Mouse (Mus musculus): ENCODE results near the gene Tnfsf12.
"Not testable (repeated sequence)": the region's sequence is repeated elsewhere in the genome, so short reads cannot be mapped to it uniquely, and the experiment has no call there.

The Tnfsf12 gene

DNA sequence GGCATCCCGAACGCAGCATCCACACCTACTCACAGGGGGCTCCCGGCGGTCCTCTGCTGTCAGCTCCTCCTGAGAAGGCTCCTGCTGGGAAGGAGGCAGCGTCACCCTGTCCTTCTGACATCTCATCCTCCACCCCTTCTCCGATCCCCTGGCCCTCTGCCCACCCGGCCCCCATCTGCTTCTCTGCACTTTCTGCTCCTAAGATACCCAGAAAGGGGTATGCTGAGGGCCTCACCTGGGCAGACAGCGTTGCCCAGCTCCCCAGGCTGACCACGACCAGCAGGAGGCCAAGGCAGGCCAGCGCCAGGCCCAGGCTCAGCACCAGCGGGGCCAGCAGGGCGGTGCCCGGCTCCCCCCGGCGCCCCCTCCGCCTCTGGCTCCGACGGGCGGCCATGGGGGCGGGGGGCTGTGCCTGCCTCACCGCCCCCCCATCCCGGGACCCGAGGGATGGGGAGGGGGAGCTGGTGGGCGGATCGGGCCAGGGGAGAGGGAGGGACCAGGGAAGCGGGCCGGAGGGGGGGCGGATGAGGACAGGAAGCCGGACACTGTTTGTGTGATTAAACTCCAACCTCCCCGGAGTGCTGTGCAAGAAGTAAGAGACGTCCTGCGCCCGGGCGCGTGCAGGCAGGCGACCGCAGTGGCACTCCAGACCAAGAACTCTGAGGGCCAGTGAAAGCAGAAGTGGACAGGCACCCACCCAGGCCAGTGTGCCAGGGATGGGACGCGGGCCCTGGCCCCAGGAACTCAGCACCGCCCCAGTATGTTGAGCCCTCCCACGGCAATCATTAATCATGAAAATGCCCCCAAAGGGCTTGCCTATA, at the start of gene Tnfsf12, which contains the start of gene Tnfsfm13:
Gene Tnfsf12, minus strand, starts transcription at position 489 of the 821 bp plus-strand sequence.
Gene Tnfsfm13, minus strand, starts transcription at position 738 of the 821 bp plus-strand sequence.
- DNase-seq = peak; percentile 90

DNA sequence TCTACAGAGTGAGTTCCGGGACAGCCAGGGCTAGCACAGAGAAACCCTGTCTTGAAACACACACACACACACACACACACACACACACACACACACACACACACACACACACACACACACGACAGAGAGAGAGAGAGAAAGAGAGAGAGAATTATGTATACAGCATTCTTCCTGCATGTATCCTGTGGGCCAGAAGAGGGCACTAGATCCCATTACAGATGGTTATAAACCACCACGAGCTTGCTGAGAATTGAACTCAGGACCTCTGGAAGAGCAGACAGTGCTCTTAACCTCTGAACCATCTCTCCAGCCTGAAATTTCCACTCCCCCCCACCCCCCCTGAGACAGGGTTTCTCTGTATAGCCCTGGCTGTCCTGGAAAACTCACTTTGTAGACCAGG, 35.8 kb upstream of the Tnfsf12 start:
- not testable (repeated sequence) for DNase-seq

DNA sequence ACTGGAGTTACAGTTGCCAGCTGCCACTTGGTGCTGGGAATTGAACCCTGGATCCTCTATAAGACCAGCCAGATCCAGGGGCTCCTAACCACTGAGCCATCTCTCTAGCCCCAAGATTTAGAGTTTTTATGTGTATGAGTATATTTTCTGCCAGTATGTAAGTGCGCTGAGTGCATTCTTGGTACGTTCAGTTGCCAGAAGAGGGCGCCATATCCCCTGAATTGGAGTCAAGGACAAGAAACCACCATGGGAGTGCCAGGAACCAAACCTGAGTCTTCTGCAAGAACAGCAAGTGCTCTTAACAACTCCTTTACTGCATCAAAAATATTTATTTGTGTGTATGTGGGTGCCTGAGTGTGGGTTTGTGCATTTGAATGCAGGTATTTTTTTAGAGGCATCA, 33.4 kb upstream of the Tnfsf12 start:
- peak; percentile 77 for DNase-seq

DNA sequence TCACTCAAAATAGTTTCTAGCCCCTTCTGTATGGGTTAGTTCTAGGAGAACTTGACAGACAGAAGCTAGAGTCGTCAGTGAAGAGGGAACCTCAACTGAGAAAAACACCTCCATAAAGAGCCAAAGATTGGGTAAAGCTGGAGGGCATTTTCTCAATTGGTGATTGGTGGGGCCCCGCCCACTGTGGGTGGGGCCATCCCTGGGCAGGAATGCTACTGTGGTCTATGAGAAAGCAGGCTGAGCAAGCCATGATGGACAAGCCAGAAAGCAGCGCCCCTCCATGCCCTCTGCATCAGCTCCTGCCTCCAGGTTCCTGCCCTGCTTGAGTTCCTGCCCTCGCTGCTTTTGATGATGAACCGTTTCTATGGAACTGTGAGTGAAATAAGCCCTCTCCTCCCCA, 30.3 kb upstream of the Tnfsf12 start:
- DNase-seq = peak; percentile 33

DNA sequence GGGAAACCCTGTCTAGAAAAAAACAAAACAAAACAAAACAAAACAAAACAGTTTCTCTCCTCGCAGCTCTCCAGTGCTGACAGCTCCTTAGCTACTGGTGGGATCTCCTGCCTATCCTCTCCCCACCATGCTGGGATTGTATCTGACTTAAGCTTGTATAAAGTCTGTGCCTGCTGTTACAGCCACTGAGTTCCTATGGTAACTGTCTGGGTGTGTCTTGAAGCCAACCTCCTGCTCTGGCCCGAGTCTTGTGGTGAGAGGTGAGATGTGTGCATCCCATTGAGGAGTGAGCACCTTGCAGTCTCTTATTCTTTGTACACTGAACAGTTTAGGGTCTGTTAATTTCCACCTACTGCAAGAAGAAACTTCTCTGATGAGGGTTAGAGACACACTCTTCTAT, 27.4 kb upstream of the Tnfsf12 start:
- DNase-seq = no peak

DNA sequence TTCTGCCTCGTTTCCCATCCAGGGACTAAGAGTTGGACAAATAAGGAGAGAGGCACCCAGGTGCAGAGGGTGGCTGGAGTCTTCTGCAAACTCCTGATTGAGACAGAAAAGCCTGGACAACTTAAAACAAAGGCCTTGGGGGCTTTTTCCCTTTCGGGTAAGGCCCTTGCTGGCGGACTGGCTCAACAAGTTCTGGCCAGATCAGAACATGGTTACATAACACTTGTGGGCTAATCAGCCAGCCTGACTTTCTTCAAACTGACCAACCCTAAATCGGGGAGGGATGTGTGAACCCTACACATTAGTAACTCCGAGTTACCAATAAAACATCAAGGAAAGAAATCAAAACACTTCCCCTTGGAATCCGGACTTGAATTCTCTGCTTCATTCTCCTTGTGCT, 25.2 kb upstream of the Tnfsf12 start:
- DNase-seq = no peak

DNA sequence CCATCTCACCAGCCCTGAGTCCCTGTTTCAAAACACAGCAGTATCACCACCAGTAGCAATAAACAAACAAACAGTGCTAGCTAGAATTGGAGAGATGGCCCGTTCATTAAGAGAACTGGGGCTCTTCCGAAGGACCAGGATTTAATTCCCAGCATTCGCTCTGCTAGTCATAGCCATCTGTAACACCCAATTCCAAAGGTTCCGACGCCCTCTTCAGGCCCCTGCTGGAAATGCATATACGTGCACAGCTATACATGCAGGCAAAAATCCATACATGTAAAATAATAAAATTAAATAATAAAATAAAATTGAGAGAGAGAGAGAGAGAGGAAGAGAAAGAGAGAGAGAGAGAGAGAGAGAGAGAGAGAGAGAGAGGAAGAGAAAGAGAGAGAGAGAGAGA, 23.8 kb upstream of the Tnfsf12 start:
- no peak for DNase-seq

DNA sequence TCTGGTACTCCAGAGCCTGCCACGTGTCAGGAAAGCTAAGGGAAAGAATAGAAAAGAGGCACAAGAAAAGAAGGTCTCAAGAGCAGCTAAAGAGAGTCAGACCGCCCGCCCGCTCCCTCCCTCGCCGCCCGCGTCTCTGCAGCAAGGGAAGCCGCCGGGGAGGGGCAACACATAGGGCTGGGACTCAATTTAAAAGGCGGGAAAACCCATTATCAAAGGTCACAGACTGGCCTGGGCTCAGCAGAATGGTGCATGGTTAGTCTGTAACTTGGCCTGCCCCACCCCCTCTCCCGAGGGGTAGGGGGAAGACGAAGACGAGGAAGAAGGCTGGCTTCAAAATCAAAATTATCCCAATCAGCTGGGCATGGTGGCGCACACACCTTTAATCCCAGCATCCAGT, 23.0 kb upstream of the Tnfsf12 start:
- no peak for DNase-seq

DNA sequence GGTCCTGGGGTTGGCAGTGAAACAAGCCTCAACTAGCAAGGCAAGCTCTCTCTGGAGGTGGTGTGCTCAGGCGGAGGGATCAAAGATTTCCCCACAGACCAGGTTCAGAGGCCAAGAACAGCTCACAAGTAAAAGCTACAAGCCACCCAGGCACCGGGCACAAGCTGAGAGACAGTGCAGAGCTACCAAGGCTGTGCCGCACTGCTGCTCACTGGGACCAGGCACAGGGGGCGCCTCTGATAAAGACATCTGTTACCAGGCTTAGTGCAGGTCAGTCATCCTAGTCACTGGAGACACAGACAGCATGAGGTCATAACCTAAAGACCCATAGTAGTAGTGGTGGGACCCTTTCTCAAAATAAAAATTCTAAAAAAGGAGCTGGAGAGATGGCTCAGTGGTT, 21.3 kb upstream of the Tnfsf12 start:
- no peak for DNase-seq

DNA sequence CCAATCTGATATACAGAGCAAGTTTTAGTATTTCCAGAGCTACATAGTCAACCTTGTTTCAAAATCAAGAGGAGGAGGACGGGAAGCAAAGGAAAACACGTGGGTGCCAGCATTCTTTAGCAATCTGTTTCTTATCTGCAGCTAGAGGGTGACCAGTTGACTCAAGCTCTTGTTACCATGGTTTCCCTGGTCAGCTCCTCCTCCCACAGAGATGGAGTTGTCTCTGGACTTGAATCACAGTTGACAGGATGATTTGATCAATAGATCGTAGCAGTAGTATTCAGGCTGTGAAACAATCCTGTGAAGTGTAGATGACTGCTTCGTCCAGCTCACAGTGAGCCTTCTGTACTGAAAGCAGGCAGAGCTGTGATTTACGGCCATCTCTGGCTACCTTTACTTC, 20.3 kb upstream of the Tnfsf12 start:
- DNase-seq = peak; percentile 49

DNA sequence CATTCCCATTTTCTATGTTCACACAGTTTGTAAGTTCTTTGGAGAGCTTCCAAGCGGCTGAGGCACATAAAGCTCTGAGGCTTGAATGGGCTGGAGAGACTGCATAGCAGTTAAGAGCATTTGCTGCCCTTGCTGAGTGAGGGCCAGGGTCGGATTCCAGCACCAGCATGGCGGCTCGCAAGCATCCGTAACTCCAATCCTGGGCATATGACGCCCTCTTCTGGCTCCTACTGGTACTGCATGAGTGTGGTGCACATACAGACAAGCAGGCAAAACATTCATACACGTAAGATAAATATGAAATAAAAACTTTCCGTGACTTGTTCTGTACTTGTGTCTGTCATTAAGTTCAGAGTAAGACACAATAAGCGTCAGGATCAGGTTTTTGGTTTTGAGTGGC, 19.8 kb upstream of the Tnfsf12 start:
- DNase-seq = peak; percentile 62

DNA sequence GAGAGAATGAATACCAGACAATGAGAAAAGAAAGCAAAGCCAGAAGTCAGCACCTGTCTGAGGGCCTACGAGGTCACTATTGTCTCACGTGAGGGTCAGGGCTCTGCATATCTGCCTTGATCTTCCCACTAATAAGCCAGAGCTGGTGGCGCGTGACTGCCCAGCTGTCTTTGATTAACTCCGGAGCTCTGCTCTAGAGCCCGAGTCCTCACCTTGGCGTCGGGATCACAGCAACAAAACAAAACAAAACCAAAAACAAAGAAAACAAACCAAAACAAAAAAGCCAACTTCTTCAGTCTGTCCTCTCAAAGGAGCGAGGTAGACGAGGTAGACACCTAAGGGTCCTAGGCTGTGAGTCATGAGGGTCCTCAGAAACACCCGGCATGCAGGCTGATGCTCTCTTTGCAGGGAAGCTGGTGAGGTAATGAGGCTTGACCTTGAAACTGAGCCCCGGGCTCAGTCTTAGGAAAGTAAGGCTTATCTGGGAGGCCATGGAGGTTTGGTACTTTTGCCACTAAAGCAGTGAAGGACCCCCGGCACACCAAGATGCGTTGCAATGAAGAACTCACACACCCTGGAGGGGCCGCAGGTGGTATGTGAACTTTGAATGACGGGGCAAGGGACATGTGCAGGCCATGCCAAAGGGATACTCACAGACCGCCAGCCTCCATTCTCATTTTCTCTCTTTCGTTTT, 19.1 kb upstream of the Tnfsf12 start:
- no peak for DNase-seq

DNA sequence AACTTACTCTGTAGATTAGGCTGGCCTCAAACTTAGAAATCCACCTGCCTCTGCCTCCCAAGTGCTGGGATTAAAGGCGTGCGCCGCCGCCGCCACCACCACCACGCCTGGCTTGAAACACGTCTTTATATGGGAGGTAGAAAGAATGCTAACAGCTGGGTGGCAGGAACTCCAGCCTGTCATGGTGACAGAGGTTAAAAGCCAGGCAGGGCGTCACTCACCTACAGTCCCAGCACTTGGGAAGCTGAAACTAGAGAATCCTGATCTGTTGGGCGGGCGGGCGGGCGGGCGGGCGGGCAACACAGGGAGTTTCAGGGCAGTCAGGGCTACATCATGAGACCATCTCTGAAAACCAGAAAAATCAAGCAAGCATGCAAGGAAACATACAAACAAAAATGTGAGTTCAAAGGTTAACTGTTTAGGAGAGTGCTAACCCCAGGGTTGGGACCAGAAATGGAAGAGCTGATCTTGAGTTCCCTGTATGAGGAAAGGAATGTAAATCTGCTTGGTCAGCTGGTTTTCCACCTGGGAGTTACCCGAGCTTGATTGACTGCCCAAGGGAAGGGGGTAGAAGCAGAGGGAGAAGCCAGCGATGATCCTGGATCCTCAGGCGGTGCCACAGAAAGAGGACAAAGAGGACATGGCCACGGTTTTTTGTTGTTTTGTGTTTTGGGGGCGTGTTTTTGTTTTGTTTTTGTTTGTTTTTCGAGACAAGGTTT, 17.5 kb upstream of the Tnfsf12 start:
- DNase-seq = no peak

DNA sequence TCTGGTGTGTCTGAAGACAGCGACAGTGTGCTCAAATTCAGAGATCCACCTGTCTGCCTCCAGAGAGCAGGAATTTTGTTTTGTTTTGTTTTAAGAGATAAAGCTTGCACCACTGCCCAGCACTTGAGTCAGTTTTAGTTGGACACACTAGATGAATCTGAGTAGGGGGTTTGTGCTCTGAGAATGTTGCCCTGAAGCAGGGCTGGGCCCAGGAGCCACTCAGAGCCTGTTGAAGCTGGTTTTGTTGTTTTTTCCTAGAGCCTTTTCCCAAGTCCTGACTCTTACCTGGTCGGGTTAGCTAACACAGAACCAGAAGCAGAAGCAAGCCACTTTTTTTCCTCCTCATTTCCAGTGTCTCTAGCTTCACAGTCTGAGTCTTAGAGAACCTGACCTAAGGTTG, 15.4 kb upstream of the Tnfsf12 start:
- DNase-seq = no peak

DNA sequence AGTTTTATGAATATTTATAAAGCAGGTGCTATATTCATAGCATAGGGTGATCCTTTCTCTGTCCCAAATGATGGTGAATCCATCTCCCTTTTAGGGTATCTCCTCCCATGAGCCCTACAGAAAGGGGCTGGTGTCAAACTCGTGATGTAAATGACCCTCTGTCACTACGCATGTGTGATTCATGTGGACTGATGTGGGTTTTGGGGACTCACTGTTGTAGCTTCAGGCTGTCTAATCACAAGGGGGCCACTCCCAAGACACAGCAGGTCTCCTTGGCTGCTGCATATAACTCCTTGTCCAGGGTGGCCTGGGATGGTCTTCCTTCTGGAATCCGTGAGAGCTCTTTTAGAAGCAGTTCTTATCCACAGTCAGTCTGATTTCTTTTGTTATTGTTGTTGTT, 14.8 kb upstream of the Tnfsf12 start:
- DNase-seq = no peak

DNA sequence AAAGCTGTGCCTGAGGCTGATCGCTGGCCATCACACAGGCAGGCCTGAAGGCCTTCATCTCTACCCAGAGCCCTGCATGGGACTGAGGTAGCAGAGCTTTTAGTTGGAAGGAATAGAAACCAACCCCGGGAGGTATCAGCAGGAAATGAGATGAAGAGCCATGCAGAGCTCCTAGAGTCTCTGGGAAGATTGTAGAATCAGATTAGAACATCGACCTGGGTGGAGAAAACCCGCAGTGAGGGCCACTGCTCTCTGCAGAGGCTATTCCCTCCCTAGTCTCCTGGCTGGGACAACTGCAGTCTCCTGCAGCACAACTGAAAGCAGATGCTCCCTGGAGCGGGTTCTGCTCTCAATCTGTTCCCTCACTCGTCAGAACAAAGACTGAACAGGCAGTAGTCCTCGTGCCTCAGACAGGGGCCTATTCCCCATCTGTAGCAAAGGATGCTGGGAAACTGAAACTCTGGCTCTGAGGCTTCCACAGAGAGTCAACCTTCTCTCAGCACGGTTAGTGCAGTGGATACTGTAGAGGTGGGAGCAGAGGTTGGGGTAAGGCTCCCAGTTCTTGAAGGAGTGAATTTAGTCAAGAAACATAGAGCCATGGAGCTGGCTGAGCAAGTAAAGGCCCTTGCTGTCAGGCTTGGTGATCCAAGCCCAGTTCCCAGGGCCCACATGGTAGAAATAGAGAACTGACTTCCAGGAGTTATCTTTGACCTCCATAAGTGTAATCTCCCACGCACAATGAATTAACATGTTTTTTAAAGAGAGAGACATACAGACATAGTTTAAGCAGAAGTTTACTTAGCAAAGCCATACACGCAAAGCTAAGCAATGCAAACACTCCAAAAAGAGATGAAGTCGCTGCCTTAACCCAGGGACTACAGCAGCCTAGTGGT, 14.2 kb upstream of the Tnfsf12 start:
- DNase-seq = no peak

DNA sequence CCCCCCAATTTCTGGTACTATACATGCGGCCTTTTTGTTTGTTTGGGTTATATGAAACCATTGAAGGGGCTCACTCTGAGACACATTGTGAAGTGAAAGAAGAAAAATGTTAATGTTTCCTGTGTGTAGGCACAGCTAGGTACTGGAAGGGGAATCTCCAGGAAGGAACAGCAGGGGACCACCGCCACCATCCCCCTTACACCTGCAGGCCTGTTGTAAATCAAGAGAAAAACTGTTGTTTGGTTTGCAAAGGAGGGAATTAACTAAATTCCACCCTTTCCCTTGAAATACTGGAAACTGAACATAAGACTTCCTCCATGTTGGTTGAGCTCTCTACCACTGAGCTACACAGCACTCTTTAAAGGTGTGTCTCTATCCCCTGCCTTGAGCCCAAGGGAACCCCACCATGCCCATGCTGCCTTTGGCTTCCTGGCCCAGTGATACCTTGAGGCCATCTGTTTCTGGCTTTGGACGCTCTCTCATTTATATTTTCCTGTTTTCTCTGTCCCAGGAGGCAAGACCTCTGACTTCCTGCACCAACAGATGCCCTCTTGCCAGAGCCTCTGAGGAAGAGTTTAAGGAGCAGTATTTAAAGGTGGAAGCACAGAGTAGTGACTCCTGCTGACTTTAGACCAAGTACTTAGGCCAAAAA, 13.1 kb upstream of the Tnfsf12 start:
- no peak for DNase-seq

DNA sequence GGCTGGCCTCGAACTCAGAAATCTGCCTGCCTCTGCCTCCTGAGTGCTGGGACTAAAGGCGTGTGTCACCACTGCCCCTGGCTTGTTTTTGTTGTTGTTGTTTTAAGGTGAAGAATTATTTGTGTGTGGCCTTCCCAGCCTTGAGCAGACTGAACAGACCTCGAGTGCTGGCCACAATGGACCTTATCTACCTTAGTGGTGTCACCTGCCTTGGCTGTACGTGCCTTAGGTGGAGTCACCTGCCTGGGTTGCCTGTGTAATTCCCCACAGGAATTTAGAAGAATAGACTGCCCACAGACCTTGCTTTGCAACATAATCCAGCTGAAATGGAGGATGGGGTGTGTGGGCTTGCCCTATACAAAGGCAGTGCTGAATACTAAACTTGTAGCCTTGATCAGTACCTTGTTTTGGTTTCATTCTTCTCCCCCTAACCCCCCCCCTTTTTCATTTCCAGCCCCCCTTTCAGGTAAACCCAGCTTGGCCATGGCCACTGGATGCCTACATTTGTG, 12.3 kb upstream of the Tnfsf12 start:
- DNase-seq = no peak

DNA sequence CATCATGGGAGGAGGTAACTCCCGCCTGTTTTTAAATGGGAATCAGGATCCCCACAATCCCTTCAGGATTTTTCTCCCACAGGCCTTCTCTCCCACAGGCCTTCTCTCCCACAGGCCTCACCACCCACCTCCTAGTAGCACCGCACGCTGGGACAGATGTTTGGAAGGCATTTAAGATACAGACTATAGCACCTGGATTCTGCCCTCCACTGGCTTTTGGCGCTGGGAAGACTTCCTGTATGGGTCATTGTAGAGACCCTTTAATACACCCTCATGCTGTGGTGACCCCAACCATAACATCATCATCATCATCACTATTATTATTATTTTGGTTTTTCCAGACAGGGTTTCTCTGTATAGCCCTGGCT, 11.8 kb upstream of the Tnfsf12 start:
- no peak for DNase-seq

DNA sequence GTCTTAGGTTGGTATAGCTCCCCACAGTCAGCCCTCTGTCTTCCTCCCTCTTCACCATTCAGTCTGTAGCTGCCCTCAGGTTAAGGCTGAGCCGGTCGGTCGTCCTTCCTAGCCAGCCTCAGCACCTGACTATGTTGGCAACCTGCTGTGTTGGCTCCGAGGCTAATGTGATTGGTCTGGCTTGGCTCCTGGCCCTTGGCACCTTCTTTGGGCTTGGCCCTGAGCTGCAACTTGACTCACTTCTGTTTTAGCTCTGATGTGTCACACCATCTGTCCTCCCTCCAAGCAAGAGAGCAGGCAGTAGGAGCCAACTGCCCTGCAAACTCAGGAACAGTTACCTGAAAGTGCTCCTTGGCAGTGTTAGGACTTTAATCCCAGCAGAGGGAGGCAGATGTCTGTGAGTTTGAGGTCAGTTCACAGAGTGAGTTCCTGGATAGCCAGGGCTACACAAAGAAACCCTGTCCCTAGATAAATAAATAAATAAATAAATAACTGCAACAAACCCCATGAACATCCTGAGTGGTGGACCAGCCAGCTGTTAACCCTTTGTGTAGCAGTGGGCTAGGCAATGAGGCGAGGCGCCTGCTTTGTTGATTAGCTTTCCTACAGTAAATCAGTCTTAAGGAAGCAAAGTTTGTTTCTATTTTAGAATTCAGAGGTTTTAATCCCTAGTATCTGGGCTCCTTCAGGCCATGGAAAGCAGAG, 11.3 kb upstream of the Tnfsf12 start:
- no peak for DNase-seq

DNA sequence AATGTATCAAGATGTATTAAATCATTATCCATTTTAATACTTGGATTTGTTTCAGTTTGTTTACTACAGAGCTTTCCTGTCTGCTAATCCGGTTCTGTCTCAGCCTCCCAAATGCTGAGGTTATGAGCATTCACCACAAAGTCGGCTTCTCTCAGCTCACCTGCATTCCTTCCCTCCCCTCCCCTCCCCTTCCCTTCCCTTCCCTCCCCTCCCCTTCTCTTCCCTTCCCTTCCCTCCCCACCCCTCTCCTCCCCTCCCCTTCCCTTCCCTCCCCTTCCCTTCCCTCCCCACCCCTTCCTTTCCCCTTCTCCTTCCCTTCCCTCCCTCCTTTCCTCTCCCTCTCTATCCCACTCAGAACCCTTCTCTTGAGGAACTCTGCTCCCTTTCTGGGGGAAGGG, 9.0 kb upstream of the Tnfsf12 start:
- DNase-seq = no peak

All from lung, postnatal 10 days (tissue).